Mouse (Mus musculus) adrenal gland, adult 18-20 months (tissue): ENCODE measurements around the gene Znrf4. TPM values are rescaled to one million over a fixed set of nuclear protein-coding genes. Genes with fewer than 3 reads are reported as not detected.
"Not testable (repeated sequence)": the region's sequence is repeated elsewhere in the genome, so short reads cannot be mapped to it uniquely, and the experiment has no call there.

ENCODE experiments used
- DNase-seq, 2 experiments: peaks; one replicate each; pipeline ENCODE4 v3.0.0; 2021 to 2022; ENCODE audit warnings: low spot score in 2 of 2
- total RNA-seq, 2 experiments: library from RNA; stranded (reverse); gene quantifications; 1 replicate in 1 of 2; 2 replicates in 1 of 2; pipeline ENCODE4 v1.2.3; 2021

The Znrf4 gene
- total RNA-seq, 2 experiments from 2014 or later: not detected

GRCm38 (mm10) chr17:56536874-56537273 lies 24.6 kb upstream of the Znrf4 start:
- DNase-seq: peak in 1 of 2 experiments; percentile 14

- DNase-seq: no peak
These were observed 24.0 kb upstream of the Znrf4 start for GRCm38 (mm10) chr17:56536192-56536591.

- no peak for DNase-seq
These were observed 12.7 kb upstream of the Znrf4 start for GRCm38 (mm10) chr17:56524943-56525342.

GRCm38 (mm10) chr17:56522744-56523143 lies 10.5 kb upstream of the Znrf4 start:
- no peak for DNase-seq

- no peak for DNase-seq
These were observed 3.6 kb upstream of the Znrf4 start for GRCm38 (mm10) chr17:56515690-56516410.

GRCm38 (mm10) chr17:56514916-56515315 lies 2.7 kb upstream of the Znrf4 start:
- no peak for DNase-seq

GRCm38 (mm10) chr17:56514330-56514729 lies 2.1 kb upstream of the Znrf4 start:
- DNase-seq: no peak

GRCm38 (mm10) chr17:56511707-56512090 lies 532 bp downstream of the Znrf4 start:
- no peak for DNase-seq

- DNase-seq: no peak
These were observed 1.1 kb downstream of the Znrf4 start for GRCm38 (mm10) chr17:56510970-56511706.

GRCm38 (mm10) chr17:56510473-56510969 lies 1.7 kb downstream of the Znrf4 start:
- no peak for DNase-seq

- DNase-seq: no peak
These were observed 2.3 kb downstream of the Znrf4 start for GRCm38 (mm10) chr17:56509707-56510472.

GRCm38 (mm10) chr17:56509021-56509640 lies 3.1 kb downstream of the Znrf4 start:
- DNase-seq: no peak

GRCm38 (mm10) chr17:56507161-56508068 lies 4.8 kb downstream of the Znrf4 start:
- DNase-seq: peak; percentile 86 to 89

- DNase-seq: peak in 1 of 2 experiments; percentile 13
These were observed 5.7 kb downstream of the Znrf4 start for GRCm38 (mm10) chr17:56506417-56507065.

- DNase-seq: peak in 1 of 2 experiments; percentile 14
These were observed 6.8 kb downstream of the Znrf4 start for GRCm38 (mm10) chr17:56505401-56505800.

- DNase-seq: no peak
These were observed 9.7 kb downstream of the Znrf4 start for GRCm38 (mm10) chr17:56502526-56502925.

- DNase-seq: not testable (repeated sequence)
These were observed 10.4 kb downstream of the Znrf4 start for GRCm38 (mm10) chr17:56501635-56502400.

GRCm38 (mm10) chr17:56499229-56499628 lies 13.0 kb downstream of the Znrf4 start:
- DNase-seq: no peak

- no peak for DNase-seq
These were observed 17.8 kb downstream of the Znrf4 start for GRCm38 (mm10) chr17:56494480-56494879.
